In genomic region chr7:45073171-45073707, GRCm38 (mm10) we compare ENCODE assay signal across 15 mouse cellular contexts.
"Had no signal": no experiment of that assay in that cellular context is flagged by ENCODE, and none has a peak within 500 bp of the region (broad histone marks: within the 10 kb centered on the region; RNA-seq: fewer than 3 reads in every experiment).

No protein-coding gene starts in this region.

- H3K4me1 ChIP-seq: limb, embryonic 13.5 days; midbrain, embryonic 15.5 days had no signal

- ATAC-seq: midbrain, embryonic 15.5 days had no signal

- H3K9me3 ChIP-seq: kidney, embryonic 15.5 days; limb, embryonic 13.5 days; liver, embryonic 15.5 days; megakaryocyte, embryonic 14.5 days; midbrain, embryonic 15.5 days; stomach, embryonic 15.5 days had no signal

- H3K4me3 ChIP-seq: kidney, embryonic 15.5 days; limb, embryonic 13.5 days; liver, embryonic 15.5 days; megakaryocyte, embryonic 14.5 days; midbrain, embryonic 15.5 days; stomach, embryonic 15.5 days had no signal

- H3K4me2 ChIP-seq: kidney, embryonic 15.5 days; limb, embryonic 13.5 days; liver, embryonic 15.5 days; lung, embryonic 14.5 days; midbrain, embryonic 15.5 days; stomach, embryonic 15.5 days had no signal

- H3K27me3 ChIP-seq: kidney, embryonic 15.5 days; limb, embryonic 13.5 days; liver, embryonic 15.5 days; megakaryocyte, embryonic 14.5 days; midbrain, embryonic 15.5 days; stomach, embryonic 15.5 days had no signal

- H3K27ac ChIP-seq: kidney, embryonic 15.5 days; limb, embryonic 13.5 days; liver, embryonic 15.5 days; midbrain, embryonic 15.5 days; stomach, embryonic 15.5 days had no signal

- H3K9ac ChIP-seq: kidney, embryonic 15.5 days; limb, embryonic 13.5 days; liver, embryonic 15.5 days; lung, embryonic 14.5 days; midbrain, embryonic 15.5 days; stomach, embryonic 15.5 days had no signal

- DNase-seq: kidney, adult 2 months; kidney, postnatal 14 days; left cerebral cortex, postnatal 4 days; lung, embryonic 14.5 days; lung, postnatal 10 days; lung, postnatal 4 days; right cerebral cortex, postnatal 14 days; thymus, adult 2 months; thymus, postnatal 25 days had no signal
